Mouse (Mus musculus) thymus, postnatal 0 days (tissue): ENCODE results near the gene Ky. TPM values are rescaled to one million over a fixed set of nuclear protein-coding genes. Genes with fewer than 3 reads are reported as not detected.
A peak's percentile ranks its signal among the peaks of the same experiment; 100 is the strongest.

Experiments
- DNase-seq: peaks from one replicate; pipeline ENCODE4 v3.0.0-alpha.2; 2015; ENCODE audit warnings: low spot score
- polyA plus RNA-seq: library from polyadenylated mRNA; unstranded; fragments of >200 nt; fragmentation: Nextera tagmentation; extraction: Ambion mirVana; gene quantifications from 2 replicates; pipeline ENCODE4 v1.2.1, GENCODE M21; 2015

Ky gene
- polyA plus RNA-seq, 1 experiment from 2014 or later, result 0.12 TPM

GRCm38 (mm10) chr9:102502015-102502633 lies 3.4 kb upstream of the Ky start:
- no peak for DNase-seq

DNA sequence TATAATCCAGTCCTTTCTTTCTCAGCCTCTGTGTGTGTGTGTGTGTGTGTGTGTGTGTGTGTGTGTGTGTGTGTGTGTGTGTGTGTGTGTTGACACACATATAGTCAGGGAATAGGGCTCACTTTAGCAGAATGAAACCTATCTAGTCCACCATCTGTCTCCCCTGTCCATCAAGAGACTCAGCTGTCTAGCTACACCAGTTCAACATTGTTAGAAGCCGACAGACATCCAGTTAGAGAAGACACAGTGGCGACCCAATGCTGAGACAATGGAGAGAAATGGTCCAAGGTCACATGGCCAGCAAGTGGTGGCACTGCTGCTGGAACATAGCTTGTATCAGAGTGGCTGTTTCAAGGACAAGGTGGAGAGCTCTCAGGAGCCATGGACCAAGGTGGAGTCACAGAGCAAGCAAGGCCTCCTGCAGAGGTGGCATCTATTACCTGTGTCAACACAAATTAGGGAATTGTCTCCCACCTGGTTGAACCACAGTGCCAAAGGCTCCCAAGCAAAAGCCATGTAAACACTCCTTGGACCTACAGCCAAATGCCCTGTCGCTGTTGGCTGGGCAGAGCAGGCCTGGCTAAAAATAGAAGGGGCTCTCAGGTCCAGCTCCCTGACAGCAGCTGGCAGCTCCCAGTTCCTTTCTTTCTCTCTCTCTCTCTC lies 703 bp upstream of the Ky start:
- DNase-seq, result no peak

DNA sequence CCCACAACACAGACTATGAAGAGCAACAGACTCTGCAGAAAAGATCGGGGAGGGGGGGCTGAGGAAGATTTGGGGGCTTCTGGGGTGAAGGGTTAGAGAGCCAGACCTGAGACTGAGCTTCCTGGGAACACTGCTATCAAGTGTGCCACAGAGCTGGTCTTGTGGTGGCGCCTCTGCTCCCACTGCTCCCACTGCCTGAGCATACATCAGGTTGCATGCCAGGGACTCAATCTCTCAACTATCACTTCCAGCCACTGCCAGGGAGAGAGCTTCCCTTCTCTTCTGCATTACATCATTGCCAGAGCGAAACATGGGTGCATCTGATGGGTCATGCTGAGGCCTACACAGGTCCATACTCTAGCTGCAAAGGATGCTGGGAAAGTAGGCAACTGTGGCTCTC lies 2.8 kb downstream of the Ky start:
- DNase-seq, result no peak

GRCm38 (mm10) chr9:102511423-102511822 lies 5.9 kb downstream of the Ky start:
- no peak for DNase-seq

GRCm38 (mm10) chr9:102513578-102513977 lies 8.0 kb downstream of the Ky start:
- no peak for DNase-seq

- no peak for DNase-seq
These were observed 12.9 kb downstream of the Ky start for GRCm38 (mm10) chr9:102518443-102518842.

DNA sequence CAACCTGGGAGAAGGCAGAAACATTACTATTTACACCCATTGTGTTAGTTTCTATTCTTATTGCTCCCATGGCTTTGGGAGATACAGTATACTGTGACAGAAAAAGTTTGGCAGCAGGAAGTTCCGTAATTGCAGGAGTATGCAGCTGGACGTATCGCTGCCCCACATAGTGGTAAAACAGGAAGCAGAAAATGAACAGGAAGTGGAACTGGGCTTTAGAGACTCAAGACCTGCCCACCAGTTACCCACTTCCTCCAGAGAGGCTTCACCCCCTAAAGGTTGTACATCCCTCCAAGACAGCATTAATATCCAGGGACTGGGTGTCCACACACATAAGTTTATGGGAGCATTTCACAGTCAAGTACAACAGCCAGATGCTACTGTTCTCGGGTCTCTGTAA lies 15.8 kb downstream of the Ky start:
- DNase-seq, result no peak

DNA sequence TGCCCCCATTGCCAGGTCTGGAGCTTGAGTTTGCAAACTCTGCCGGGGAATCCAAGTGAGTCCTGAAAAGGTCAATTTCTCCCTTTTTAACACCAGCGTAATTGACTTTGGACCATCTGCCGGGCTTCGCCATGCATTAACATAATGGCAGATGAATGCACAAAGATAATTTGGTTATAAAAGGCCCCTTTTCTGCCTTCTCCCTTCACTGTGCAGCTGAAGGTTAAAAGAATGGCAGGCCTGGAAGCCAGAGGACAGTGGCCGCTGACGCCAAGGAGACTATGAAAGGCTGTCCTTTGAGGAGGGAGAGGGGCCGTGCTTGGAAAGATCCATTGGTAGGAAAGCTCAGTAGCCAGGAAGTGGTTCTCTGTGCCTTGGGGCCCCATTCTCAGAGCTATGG lies 22.6 kb downstream of the Ky start:
- no peak for DNase-seq

DNA sequence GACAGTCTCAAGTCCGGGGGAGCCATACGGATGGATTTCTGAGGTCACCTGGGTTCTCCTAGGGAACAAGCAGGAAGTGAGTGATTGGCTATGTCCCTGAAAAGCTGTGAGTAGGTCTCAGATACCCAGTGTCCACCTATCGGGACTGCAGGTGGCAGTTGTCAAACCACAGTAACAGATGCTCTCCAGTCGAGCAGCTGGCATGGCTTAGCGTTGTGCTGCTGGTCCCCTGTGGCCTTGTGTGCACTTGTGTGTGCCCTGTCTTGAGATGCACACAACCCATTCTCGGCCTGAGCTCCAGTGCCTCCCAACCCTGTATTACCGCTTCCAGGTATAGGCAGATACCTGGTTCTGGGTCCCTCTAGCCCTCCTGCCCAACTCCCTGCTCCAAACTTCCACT lies 23.0 kb downstream of the Ky start:
- DNase-seq, result no peak

DNA sequence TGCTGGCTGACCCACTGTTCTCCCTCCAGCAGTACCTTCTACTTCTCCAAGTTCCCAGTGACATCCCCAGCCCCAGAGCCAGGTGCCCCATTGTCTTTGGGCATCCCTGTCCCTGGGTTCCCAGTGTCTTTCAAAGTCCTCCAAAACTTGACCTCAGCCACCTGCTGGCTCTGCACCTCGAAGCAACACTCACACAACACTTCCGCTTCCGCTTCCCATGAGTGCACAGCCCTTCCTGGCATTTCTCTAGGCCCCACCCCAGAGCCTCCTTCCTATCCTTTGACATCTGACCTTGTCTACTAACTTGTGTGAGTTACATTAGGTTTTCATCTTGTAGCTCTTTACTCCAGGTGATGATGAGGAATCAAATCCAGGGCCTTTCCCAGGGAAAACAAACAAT lies 23.5 kb downstream of the Ky start:
- DNase-seq, result no peak

DNA sequence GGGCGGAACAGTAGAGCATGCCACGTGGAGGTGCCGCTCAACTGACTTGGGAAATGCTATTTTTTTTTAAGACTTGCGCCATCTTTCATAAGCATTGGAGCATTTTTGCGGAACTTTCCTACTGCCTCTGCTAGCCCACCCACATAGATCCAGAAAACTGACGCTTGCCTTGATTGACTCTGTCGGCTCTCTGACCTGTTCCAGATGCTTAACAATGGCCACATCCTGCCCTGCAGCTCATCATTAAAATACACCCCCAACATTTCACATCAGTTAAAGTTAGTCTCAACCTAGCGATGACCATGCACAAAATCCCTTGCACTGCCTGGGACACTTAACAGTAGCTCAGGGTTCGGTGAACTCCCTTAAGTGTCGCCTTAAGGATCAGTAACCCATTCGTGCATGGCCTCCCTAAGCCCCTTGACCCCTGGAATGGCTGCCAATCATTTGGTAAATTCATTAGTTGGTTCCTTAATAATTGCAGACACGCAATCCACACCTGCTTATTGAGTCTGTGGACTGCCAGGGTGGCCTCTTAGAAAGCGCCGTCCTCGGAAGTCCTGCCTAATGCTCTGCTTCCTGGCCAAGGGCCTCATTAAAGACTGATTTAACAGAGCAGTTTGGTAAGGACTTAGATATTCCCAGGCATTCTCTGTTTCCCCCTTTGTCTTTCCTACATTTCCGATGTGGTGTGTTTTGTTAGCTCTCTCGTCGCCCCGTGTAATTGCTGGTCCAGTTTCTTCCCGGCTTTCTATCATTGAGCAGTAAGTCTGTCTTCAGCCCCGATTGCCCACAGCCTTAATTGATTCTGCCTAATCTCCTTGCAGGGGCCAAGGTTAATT lies 25.7 kb downstream of the Ky start:
- no peak for DNase-seq

DNA sequence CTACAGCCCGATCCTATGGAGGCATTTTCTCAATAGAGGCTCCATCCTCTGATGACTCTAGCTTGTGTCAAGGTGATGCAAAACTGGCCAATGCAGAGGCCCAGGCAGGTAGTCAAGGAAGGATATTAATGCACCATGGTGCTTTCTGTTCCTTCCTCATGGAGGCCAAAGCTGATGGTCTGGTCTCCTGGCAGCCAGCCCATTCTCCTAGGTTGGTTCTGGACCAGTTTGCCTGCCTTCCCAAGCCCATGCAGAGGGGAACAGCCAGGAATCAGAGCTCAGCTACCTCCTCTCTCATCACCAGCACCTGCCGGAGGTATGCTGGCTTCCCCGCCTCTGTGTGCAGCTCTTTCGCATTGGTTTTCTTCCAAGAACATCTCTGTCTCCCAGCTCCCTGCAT lies 31.4 kb downstream of the Ky start:
- DNase-seq, result no peak

- peak; percentile 93 for DNase-seq
These were observed 34.1 kb downstream of the Ky start for GRCm38 (mm10) chr9:102539699-102540098.

- peak; percentile 50 for DNase-seq
These were observed 36.1 kb downstream of the Ky start for GRCm38 (mm10) chr9:102541666-102542065.

GRCm38 (mm10) chr9:102542540-102542939 lies 37.0 kb downstream of the Ky start:
- no peak for DNase-seq

GRCm38 (mm10) chr9:102543761-102544115 lies 38.2 kb downstream of the Ky start:
- DNase-seq, result no peak

DNA sequence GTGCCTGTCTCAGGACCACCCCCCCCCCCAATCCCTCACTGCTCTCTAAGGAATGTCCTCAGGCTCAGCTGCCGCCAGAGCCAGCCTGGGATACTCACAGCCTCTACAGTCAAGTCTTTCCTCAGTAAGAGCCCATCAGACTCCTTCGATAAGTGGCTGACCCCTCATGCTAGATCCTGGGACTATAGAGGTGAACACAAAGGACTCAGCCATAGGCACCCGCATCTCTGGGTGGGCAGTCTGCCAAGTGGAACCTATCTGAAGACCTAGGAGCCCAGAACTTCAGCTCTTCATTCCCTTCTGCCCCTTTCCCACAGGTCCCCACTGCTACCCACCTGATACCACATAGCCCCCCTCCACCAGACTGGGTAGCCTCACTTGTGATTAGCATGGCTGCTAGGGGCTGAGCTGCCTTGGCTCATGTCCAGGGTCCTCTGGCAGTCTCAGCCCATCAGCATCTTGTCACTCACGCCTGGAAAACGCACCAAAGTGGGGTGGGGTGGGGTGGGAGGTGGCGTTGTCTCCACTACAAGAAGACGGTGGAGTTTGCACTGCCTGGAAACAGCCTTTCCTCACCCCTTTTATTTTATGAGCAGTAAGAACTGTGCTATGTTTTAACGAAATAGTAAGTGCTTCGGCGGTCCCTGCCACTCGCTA lies 38.7 kb downstream of the Ky start:
- DNase-seq, result no peak

DNA sequence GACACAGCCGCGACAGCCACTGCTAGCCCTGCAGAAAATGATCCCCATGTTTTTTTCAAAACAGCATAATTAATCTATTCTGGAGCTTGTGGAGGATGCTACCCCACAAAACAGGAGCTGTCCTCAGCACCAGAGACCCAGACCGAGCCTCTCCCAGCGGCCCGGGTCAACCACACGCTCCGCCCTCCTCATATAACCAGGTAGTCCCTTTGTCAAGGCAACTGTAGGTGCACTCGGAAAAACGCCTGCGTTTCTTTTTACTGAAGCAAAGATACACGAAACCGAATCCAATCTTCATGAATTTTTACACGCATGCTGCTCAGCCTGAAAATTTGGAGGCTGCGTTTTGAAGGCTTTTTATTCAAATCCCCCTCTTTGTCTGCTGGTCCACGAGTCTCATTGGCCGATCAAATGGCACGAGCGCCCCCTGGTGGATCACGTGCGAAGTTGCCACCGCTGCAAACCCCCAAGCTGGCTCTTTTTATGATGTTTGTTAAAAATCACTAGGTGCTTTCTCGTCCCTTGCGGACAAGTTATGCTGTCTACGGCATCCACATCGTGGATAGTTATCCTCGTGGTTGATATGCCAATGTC lies 39.3 kb downstream of the Ky start:
- peak; percentile 81 for DNase-seq

- DNase-seq, result no peak
These were observed 40.1 kb downstream of the Ky start for GRCm38 (mm10) chr9:102545406-102546255.

DNA sequence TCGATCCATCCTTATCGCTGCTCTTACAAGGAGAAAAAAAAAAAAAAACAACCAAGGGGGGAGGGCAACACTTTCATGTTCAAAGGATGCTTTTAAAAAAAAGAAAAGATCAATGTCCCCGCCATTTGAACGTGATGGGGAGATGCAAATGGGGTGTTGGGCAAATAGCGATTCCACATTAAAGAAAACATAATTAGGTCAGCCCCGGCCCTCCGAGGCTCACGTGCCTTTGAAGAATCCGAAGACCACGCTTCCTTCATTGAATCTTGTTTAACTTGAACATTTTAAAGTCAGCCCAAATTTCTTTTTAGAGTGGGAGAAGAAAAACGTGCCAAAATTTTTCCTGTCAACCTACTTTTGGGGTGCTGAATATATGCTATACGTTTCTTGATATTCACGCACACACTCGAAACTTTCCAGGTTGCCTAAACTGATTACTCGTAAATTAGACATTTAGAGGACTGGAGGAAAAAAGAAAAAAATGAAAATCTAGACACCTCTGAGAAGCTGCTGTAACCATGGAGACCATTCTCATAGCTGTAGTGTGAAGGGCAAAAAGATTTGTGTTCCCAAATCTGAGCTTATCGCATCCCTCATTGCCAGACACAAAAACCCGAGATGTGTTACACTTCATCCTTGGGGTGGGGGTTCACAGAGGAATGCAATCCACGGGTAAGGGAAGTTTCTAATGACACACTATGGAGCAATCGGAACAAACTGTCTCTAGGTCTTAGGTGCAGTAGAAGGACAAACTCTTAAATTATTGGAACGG lies 40.9 kb downstream of the Ky start:
- DNase-seq, result no peak
